Mouse (Mus musculus) cortical plate, adult 2 months (tissue): ENCODE measurements around the gene Zbed4.

ENCODE experiments used
- CTCF ChIP-seq: fragments of 200-500 bp; IDR thresholded peaks from 2 replicates; pipeline ENCODE4 v1.5.1; 2011; ENCODE audit warnings: mild to moderate bottlenecking, control low read depth, low read length; ENCODE audit not compliant: insufficient read depth; ENCODE audit errors: extremely low read depth
- POLR2A ChIP-seq: fragments of 200-500 bp; IDR thresholded peaks from 2 replicates; pipeline ENCODE4 v1.6.1; 2011; ENCODE audit warnings: mild to moderate bottlenecking, low read length, control low read depth; ENCODE audit not compliant: insufficient read depth; ENCODE audit errors: extremely low read depth

DNA sequence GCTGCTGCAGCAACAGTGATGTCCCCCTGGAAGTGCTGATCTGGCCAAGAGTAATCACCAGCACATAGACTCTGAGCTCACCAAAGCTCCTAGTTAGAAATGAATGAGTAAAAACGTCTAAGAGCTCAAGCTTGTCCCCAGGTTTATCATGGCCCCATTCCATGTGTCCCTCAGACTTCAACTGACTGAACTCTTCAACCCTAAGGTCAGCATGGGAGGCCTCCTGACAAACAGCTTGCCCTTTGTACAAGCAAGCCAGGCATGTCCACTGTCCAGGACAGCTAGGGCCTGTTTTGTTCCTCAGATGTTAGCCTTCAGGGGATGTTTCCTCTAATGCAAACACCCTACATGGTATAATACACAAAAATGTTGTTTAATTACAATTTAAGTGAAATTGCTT lies 47.2 kb upstream of the Zbed4 start:
- no peak for TF ChIP-seq POLR2A
- TF ChIP-seq CTCF = no peak
